Mouse (Mus musculus) lung, adult 2 months (tissue): ENCODE measurements around the gene Ercc2. TPM values are rescaled to one million over a fixed set of nuclear protein-coding genes. Genes with fewer than 3 reads are reported as not detected.

ENCODE experiments used
- DNase-seq: peaks from one replicate; pipeline ENCODE4 v3.0.0; 2022
- H3K4me1 ChIP-seq: fragments of 200-500 bp; 2 replicates; pipeline ENCODE4 v1.6.1; 2011; ENCODE audit warnings: low read length; ENCODE audit not compliant: control insufficient read depth, insufficient read depth
- H3K4me3 ChIP-seq: fragments of 200-500 bp; replicated peaks from 2 replicates; pipeline ENCODE3; 2011; ENCODE audit warnings: low read depth, mild to moderate bottlenecking, control low read depth, low read length; ENCODE audit errors: extremely low read depth
- CTCF ChIP-seq: fragments of 200-500 bp; IDR thresholded peaks from 2 replicates; pipeline ENCODE4 v1.5.1; 2011; ENCODE audit warnings: mild to moderate bottlenecking, low read length, control low read depth; ENCODE audit not compliant: insufficient read depth
- POLR2A ChIP-seq: fragments of 200-500 bp; IDR thresholded peaks from 2 replicates; pipeline ENCODE4 v1.6.1; 2011; ENCODE audit warnings: low read depth, mild to moderate bottlenecking, control low read depth, low read length, borderline replicate concordance; ENCODE audit errors: extremely low read depth
- WGBS: fragments of 180-500 bp; shearing (Covaris S2); methylation state at CpG from one replicate; pipeline ENCODE4 v1.1.7; 2018; 5-methylcytosine and 5-hydroxymethylcytosine counted together
- polyA plus RNA-seq: library from polyadenylated mRNA; depleted of rRNA; stranded (reverse); fragments of >200 nt; gene quantifications from 2 replicates; pipeline ENCODE4 v1.2.3, GENCODE M21; 2012

Ercc2 gene
- polyA plus RNA-seq, 1 experiment, result 44.6 TPM

DNA sequence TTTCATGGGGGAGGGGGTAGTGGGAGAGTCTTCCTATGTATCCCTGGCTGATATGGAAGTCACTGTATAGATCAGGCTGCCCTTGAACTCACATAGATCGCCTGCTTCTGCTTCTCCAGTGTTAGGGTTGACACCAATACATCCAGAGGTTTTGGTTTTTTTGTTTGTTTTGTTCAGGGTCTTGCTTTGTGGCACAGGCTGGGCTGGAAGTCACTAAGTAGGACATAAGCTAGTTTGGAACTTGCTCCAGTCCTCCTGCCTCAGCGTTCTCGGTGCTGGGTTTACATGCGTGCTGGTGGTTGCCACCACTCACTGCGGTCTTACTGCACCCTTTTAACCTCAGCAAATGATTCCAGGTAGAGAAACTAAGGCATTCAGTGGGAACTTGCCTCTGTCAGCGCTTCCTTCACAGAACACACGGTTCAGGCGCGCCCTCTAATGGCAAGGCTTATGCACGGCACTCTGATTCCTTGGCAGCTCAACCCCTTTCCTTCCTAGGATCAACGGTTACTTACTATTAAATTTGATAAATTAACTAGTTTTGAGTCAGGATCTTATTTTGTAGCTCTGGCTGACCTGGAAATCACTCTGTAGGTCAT lies 38.5 kb upstream of the Ercc2 start:
- under 1% methylated on average over 11 of the region's 11 CpGs for WGBS
- H3K4me3 ChIP-seq, result peak overlapping the region; percentile 31

DNA sequence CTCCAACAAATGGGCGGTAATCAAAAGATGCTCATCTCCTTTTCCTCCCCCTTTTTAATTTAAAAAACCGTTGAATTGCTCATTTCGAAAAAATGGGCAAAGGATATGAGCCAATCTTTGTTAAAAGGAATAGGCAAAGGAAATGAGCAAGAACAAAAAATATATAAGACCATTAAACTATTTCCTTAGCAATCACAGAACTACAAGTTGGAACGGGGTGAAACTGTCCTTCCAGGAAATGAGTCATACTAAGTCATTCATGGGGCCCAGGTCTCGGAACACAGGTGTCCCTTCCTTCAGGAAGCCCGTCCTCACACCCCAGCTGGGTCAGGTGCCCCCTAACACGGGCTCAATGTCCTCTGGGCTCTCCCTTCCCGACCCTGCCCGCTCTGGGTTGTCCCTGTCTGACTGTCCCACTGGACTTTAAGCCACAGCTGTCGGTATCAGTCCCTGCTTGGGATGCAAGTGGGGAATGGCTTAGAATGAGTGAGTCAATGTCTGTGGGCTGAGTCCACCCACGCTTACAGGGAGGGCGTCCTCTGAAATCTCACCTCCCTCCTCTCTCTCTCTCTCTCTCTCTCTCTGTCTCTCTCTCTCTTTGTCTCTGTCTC lies 37.5 kb upstream of the Ercc2 start, which contains the start of gene Ercc1:
Gene Ercc1 (plus strand): TSS at position 542 of the 611 bp plus-strand sequence.
- peaks cover 14% of the 10 kb centered on the region for H3K4me1 ChIP-seq
- H3K4me3 ChIP-seq, result peak within 1 kb of the TSS; percentile 96
- DNase-seq, result peak; percentile 16
- 13% methylated on average over 12 of the region's 12 CpGs for WGBS
- TF ChIP-seq POLR2A (no peak), CTCF (no peak)

More for the DNA sequence above, 38.5 kb upstream of the Ercc2 start:
- peak; percentile 82 for DNase-seq
- TF ChIP-seq POLR2A (no peak), CTCF (peak; percentile 95)
- H3K4me1 ChIP-seq, result peaks cover 14% of the 10 kb centered on the region

DNA sequence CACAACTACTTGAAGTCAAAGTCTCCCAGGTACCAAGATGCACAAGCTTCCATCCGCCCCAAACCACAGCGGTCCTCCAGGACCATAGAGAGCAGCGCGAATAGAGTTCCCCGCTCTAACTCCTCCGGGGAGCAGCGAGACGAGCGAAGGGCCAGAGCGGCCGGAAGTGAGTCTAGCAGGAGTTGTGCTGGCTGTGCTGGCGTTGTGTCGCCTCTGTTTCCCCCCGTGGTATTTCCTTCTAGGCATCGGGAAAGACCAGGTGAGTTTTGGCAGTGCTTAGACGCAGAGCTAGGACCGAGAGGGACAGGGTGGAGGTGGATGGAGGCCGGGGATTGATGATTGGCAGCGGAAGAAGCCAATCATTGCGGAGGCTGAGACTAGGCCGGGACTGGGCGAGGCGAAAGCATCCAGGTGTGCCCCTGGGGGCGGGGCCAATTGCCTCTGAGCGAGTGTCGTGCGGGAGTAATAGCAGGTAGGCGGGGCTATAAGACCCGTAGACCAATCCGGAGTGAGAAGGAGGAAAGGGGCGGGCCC lies 36.8 kb upstream of the Ercc2 start:
- TF ChIP-seq CTCF (no peak), POLR2A (peak; percentile 69; the same call in 1 of the 2 replicates)
- peak; percentile 92 for DNase-seq
- H3K4me1 ChIP-seq, result peaks cover 14% of the 10 kb centered on the region
- under 1% methylated on average over 31 of the region's 31 CpGs for WGBS
- H3K4me3 ChIP-seq, result peak overlapping the region; percentile 96

DNA sequence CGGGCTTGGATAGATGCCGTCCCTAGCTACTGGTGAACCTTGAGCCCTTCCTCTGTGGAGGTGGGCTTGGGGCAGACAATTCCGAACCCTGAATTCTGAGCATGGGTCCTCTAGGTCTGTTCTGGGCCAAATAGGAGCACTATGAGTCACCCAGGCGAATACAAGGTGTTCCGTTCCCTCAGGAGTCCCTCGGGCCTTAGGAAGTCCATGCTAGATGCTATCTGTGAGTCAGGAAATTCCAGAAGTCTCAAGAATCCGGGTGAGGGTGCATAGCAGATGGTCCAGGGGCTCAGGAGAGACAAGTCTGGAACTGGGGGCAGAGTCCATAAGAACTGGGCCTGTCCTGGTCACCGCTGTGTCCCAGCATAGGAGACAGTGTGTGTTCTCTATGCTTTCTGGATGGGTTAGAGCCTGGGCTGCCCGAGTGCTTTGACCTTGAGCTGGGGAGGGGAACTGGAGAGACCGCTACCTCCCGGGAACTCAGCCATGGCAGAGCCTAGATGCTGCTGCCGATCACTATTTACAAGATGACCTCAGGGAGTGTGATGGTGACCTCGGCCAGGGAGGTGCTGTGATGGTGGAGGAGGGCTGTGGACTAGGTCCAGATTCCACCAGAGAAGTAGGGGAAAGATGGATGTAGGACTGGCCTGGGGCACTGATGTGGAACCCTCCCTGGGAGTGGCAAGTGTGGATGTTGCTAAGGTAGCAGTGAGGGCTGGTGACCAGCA lies 32.5 kb upstream of the Ercc2 start:
- peaks cover 5% of the 10 kb centered on the region for H3K4me1 ChIP-seq
- DNase-seq, result no peak
- TF ChIP-seq POLR2A (no peak), CTCF (no peak)
- 79% methylated on average over 13 of the region's 13 CpGs for WGBS
- no peak overlapping the region for H3K4me3 ChIP-seq

DNA sequence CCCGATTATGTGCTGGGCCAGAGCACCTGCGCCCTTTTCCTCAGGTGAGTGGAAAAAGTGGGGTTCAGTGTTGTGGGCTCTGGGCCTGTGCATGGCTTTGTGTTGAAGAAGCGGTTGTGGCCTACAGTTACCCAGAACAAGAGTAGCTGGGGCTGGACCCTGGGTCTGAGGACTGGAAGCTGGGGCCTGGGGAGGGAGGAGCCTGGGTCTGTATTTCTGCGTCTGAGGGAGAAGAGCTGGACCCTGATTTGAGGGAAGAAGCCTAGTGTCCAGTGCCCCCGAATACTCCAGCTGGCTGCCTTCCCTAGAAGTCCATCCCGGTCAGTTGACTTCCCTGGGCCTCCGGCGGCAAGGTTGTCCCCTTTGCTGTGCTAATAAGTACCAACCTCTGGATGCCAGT lies 31.6 kb upstream of the Ercc2 start:
- 0 out of 2 replicates have a peak, but pooled peaks cover 2% of the 10 kb centered on the region for H3K4me1 ChIP-seq
- DNase-seq, result no peak
- no peak overlapping the region for H3K4me3 ChIP-seq
- TF ChIP-seq POLR2A, result no peak
- TF ChIP-seq CTCF, result no peak
- 92% methylated on average over 8 of the region's 8 CpGs for WGBS

DNA sequence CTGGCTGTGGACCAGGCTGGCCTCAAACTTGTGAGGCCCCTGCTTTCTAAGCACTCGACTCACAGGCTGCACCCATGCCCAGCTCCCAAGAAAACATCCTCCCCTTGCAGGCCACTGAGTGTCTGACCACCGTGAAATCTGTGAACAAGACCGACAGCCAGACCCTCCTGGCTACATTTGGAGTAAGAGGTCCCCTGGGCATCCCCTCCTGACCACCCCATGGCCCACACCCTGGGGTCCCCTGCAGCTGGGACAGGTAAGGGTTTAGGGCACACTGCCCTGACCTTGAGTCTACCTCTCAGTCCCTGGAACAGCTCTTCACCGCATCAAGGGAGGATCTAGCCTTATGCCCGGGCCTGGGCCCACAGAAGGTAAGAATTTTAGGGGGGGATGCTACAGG lies 26.8 kb upstream of the Ercc2 start:
- 88% methylated on average over 5 of the region's 5 CpGs for WGBS
- Histone ChIP-seq H3K4me1 (no peaks in the 10 kb centered on the region), H3K4me3 (no peak overlapping the region)
- DNase-seq, result no peak
- TF ChIP-seq POLR2A (no peak), CTCF (no peak)

DNA sequence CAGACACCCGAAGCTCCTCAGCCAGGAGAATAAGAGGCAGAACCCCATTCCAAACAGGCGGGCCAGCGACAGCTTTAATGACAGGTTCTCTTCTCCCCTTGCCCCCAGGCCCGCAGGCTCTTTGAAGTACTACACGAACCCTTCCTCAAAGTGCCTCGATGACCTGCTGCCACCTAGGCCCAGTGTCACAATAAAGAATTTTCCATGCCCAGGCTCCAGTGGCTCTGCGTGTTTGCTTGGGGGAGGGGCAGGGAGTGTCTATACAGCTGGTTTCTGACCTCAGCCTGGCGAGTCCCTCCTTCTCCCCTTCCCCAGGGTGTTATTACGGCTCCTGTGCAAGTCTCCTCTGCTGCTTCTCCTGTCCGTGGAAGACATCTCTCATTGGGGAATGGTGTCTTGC lies 25.5 kb upstream of the Ercc2 start:
- 72% methylated on average over 10 of the region's 10 CpGs for WGBS
- DNase-seq, result no peak
- no peak for TF ChIP-seq CTCF
- no peak for TF ChIP-seq POLR2A
- no peaks in the 10 kb centered on the region for H3K4me1 ChIP-seq
- no peak overlapping the region for H3K4me3 ChIP-seq

DNA sequence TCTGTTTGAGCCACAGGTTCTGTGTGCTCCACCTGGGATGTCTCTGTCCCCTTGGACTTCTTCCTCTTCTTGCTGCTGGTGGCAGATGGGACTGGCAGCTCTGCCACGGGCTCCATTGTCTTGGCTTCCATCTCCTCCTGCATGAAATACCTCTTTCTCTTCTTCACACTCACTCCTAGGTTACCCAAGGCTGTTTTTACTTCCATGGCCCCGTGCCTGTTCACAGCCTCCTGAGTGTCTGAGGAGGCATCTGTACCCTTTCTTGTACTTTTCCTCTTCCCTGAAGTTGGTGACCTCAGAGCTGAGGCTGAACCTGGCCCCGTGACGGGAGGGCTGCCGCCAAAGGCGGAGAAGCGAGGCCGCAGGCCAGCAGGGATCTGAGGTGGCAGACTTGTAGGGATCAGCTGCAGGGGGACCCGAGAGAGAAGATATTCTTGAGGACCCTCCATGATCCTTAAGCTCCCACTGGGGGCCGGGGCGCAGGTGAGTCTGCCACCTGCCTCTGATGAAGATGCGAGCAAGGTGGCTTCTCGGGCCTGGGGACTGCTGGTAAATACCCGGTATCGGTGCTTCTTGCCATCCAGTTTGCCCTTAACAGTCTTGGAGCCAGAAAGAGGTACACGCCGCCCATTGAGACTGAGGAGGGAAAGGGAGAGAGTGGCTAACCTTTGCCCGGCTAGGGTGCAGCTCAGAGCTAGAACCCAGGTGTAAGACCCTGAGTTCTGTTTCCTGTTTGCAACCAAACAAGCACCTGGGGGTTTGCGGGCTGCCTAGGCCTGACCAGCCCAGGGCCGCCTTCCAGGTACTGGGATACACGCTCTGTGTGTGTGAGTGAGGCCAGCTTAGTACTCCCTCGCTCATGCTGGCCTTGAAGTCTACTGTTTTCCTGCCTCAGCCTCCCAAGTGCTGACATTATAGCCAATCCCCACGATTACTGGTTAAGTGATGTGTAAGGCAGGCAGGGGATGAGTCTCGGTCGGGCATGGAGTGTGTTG lies 24.1 kb upstream of the Ercc2 start:
- TF ChIP-seq CTCF (no peak), POLR2A (no peak)
- 88% methylated on average over 25 of the region's 25 CpGs for WGBS
- no peak for DNase-seq
- H3K4me1 ChIP-seq, result no peaks in the 10 kb centered on the region
- no peak overlapping the region for H3K4me3 ChIP-seq

DNA sequence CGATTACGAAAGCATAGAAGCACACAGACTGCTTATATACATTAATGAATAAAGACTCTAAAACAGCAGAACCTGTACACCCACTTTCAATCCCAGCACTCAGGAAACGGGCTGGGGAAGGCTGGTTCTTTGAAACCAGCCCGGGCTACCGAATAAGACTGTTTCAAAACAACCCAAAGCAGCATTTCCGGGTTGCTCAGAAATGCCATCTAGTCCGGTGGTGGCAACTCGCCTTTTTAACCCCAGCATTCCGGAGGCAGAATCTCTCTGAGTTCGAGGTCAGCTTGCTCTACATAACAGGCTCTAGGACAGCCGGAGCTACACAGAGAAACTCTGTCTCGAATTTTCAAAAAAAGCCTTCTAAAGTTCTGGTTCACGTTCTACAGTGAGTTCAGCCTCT lies 23.2 kb upstream of the Ercc2 start:
- no peak for TF ChIP-seq POLR2A
- TF ChIP-seq CTCF, result no peak
- no peak overlapping the region for H3K4me3 ChIP-seq
- DNase-seq, result no peak
- WGBS, result 11% methylated on average over 13 of the region's 13 CpGs
- H3K4me1 ChIP-seq, result 0 out of 2 replicates have a peak, but pooled peaks cover under 1% of the 10 kb centered on the region
